Mouse (Mus musculus) cortical plate, adult 2 months (tissue): ENCODE results near the gene Disc1. TPM values are rescaled to one million over a fixed set of nuclear protein-coding genes. Genes with fewer than 3 reads are reported as not detected.

ENCODE experiments used
- H3K27ac ChIP-seq: fragments of 200-500 bp; 2 replicates; pipeline ENCODE4 v1.5.1; 2012; ENCODE audit warnings: low read length, control low read depth, inconsistent platforms; ENCODE audit not compliant: insufficient read depth
- H3K4me1 ChIP-seq: fragments of 200-500 bp; 2 replicates; pipeline ENCODE4 v1.6.1; 2011; ENCODE audit warnings: low read length; ENCODE audit not compliant: control insufficient read depth, insufficient read depth
- H3K4me3 ChIP-seq: fragments of 200-500 bp; 2 replicates; pipeline ENCODE4 v1.5.1; 2011; ENCODE audit warnings: mild to moderate bottlenecking, low read length, control low read depth; ENCODE audit not compliant: insufficient read depth
- CTCF ChIP-seq: fragments of 200-500 bp; IDR thresholded peaks from 2 replicates; pipeline ENCODE4 v1.5.1; 2011; ENCODE audit warnings: mild to moderate bottlenecking, control low read depth, low read length; ENCODE audit not compliant: insufficient read depth; ENCODE audit errors: extremely low read depth
- POLR2A ChIP-seq: fragments of 200-500 bp; IDR thresholded peaks from 2 replicates; pipeline ENCODE4 v1.6.1; 2011; ENCODE audit warnings: mild to moderate bottlenecking, low read length, control low read depth; ENCODE audit not compliant: insufficient read depth; ENCODE audit errors: extremely low read depth
- polyA plus RNA-seq: library from polyadenylated mRNA; depleted of rRNA; stranded (reverse); fragments of >200 nt; gene quantifications from 2 replicates; pipeline ENCODE4 v1.2.3, GENCODE M21; 2012

Gene Disc1
- polyA plus RNA-seq, 1 experiment = 0.65 TPM

- H3K27ac ChIP-seq = no peak overlapping the region
- TF ChIP-seq CTCF (no peak), POLR2A (no peak)
- no peaks in the 10 kb centered on the region for H3K4me1 ChIP-seq
- no peak overlapping the region for H3K4me3 ChIP-seq
These were observed 103.1 kb downstream of the Disc1 start for GRCm38 (mm10) chr8:125156863-125157640.

GRCm38 (mm10) chr8:125157641-125158005 is 103.6 kb downstream of the Disc1 start:
- TF ChIP-seq CTCF = no peak
- no peak for TF ChIP-seq POLR2A
- H3K4me1 ChIP-seq = no peaks in the 10 kb centered on the region
- H3K27ac ChIP-seq = no peak overlapping the region
- no peak overlapping the region for H3K4me3 ChIP-seq

GRCm38 (mm10) chr8:125159387-125159786 is 105.4 kb downstream of the Disc1 start:
- no peak overlapping the region for H3K27ac ChIP-seq
- H3K4me3 ChIP-seq = no peak overlapping the region
- TF ChIP-seq POLR2A (no peak), CTCF (no peak)
- no peaks in the 10 kb centered on the region for H3K4me1 ChIP-seq

DNA sequence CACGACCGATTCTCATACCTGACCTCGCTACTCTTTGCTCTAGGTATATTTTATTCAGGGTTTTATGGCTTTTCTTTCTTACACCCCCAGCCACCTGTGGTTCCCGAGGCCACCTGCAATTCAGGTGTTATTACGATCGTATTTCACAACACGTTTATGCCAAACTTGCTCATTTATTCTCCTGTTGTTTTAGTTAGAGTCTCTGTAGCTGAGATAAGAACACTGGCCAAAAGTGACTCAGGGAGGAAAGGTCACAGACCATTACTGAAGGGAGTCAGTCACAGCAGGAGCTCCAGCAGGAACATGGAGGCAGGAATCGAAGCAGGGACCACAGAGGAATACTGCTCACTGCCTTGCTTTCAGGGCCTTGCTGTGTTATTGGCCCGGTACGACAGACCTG is 109.5 kb downstream of the Disc1 start:
- TF ChIP-seq POLR2A (no peak), CTCF (no peak)
- Histone ChIP-seq H3K4me3 (no peak overlapping the region), H3K4me1 (no peaks in the 10 kb centered on the region), H3K27ac (no peak overlapping the region)

DNA sequence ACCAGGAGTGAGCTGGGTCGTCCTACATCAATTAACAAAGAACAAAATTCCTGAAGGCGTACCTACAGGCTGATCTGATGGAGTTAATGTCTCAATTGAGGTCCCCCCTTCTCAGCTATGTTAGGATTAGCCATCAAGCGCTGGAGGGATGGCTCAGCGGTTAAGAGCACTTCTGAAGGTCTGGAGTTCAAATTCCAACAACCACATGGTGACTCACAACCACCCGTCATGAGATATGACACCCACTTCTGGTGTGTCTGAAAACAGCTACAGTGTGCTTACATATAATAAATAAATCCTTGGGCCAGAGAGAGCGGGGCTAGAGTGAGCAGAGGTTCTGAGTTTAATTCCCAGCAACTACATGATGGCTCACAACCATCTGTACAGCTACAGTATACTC is 109.9 kb downstream of the Disc1 start:
- Histone ChIP-seq H3K27ac (no peak overlapping the region), H3K4me3 (no peak overlapping the region), H3K4me1 (no peaks in the 10 kb centered on the region)
- TF ChIP-seq POLR2A (no peak), CTCF (no peak)

DNA sequence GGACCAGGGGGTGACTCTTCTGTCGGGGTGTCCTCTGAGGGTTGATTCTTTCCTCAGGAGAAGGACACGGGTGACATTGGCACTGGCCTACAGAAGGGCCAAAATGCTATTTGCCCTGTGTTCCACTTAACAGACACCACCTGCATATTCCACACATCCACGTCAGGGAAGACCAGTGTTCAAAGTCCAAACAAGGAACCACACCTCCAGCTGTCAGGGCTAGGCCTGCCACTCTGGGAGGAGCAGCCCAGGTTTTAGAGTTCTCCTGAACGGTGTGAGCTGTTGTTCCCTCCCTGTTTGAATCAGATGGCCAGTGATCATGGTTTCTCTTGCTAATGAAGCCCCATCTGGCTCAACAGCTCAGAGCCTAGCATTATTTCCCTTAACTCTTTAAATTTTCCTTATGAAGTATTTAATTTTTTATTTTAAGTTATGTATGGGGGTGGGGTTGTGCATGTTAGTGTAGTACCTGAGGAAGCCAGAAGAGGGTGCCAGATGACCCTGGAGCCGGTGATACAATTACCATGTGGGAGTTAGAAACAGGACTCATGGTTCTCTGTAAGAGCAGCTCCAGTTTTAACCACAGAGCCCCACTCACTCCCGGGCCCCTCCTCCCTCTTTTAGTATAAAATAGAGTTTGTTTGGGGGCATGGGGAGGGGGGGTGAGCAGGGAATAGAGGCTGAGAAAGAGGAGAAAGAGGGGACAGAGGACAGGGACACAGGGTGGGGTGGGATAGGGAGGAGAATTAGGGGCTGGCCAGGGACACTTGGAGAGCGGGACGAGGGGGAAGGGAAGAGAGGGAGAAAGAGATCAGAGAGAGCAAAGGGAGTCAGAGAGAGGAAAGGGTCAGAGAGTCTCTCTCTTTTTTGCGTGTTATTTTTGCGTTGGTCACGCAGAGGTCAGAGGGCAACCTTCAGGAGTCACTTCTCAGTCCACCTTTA is 111.8 kb downstream of the Disc1 start:
- Histone ChIP-seq H3K27ac (no peak overlapping the region), H3K4me3 (no peak overlapping the region), H3K4me1 (no peaks in the 10 kb centered on the region)
- no peak for TF ChIP-seq POLR2A
- peak; percentile 77 for TF ChIP-seq CTCF

- no peaks in the 10 kb centered on the region for H3K4me1 ChIP-seq
- H3K4me3 ChIP-seq = no peak overlapping the region
- no peak overlapping the region for H3K27ac ChIP-seq
- TF ChIP-seq POLR2A = no peak
- TF ChIP-seq CTCF = no peak
These were observed 112.5 kb downstream of the Disc1 start for GRCm38 (mm10) chr8:125166545-125166944.

- no peak overlapping the region for H3K4me3 ChIP-seq
- no peak for TF ChIP-seq CTCF
- no peak for TF ChIP-seq POLR2A
- no peak overlapping the region for H3K27ac ChIP-seq
- no peaks in the 10 kb centered on the region for H3K4me1 ChIP-seq
These were observed 113.0 kb downstream of the Disc1 start for GRCm38 (mm10) chr8:125166988-125167387.

GRCm38 (mm10) chr8:125169628-125170027 is 115.6 kb downstream of the Disc1 start:
- H3K4me3 ChIP-seq = no peak overlapping the region
- TF ChIP-seq CTCF (no peak), POLR2A (no peak)
- H3K27ac ChIP-seq = no peak overlapping the region
- H3K4me1 ChIP-seq = no peaks in the 10 kb centered on the region

DNA sequence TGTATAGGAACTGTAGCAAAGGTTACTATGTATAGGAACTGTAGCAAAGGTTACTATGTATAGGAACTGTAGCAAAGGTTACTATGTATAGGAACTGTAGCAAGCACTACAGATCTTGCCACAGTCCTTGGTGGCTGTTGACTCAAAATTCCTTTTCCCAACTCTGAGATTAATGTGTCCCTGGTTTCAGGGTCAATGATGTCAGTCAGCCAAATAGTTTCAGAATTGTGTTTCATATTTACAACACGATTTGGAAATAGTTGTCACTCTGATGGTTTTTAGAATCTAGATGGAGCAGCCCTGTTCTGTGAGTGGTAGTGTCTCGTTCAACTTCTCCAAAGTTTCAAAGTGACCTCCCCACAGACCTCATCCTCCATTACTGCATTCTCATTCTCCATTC is 117.5 kb downstream of the Disc1 start:
- Histone ChIP-seq H3K27ac (no peak overlapping the region), H3K4me1 (no peaks in the 10 kb centered on the region), H3K4me3 (no peak overlapping the region)
- no peak for TF ChIP-seq CTCF
- no peak for TF ChIP-seq POLR2A
